Mouse (Mus musculus) embryonic fibroblast, embryonic 13.5 days (primary cell): ENCODE results near the gene Ehmt2. TPM values are rescaled to one million over a fixed set of nuclear protein-coding genes. Genes with fewer than 3 reads are reported as not detected.
A peak's percentile ranks its signal among the peaks of the same experiment; 100 is the strongest.

Experiments used
- H3K27ac ChIP-seq: 2 replicates; pipeline ENCODE4 v1.5.1; 2012; ENCODE audit warnings: low read length, control low read depth, inconsistent platforms; ENCODE audit not compliant: insufficient read depth
- H3K4me1 ChIP-seq: 2 replicates; pipeline ENCODE4 v1.6.1; 2011; ENCODE audit warnings: low read length; ENCODE audit not compliant: control insufficient read depth, insufficient read depth
- H3K4me3 ChIP-seq: 2 replicates; pipeline ENCODE4 v1.5.1; 2011; ENCODE audit warnings: mild to moderate bottlenecking, control low read depth, low read length; ENCODE audit not compliant: insufficient read depth
- CTCF ChIP-seq: IDR thresholded peaks from 2 replicates; pipeline ENCODE4 v1.5.1; 2011; ENCODE audit warnings: mild to moderate bottlenecking, control low read depth, low read length, moderate library complexity, borderline replicate concordance; ENCODE audit not compliant: insufficient read depth
- POLR2A ChIP-seq: IDR thresholded peaks from 2 replicates; pipeline ENCODE4 v1.6.1; 2011; ENCODE audit warnings: low read depth, mild to moderate bottlenecking, control low read depth, low read length, moderate library complexity
- polyA plus RNA-seq: library from polyadenylated mRNA; stranded (reverse); fragments of >200 nt; gene quantifications from 2 replicates; pipeline ENCODE4 v1.2.4, GENCODE M21; 2011; ENCODE audit warnings: low read depth; ENCODE audit not compliant: missing spikeins, insufficient read length

The Ehmt2 gene
- polyA plus RNA-seq, 1 experiment, result 94.2 TPM

GRCm38 (mm10) chr17:34917188-34917587 lies 18.9 kb downstream of the Ehmt2 start:
- no peak overlapping the region for H3K4me3 ChIP-seq
- TF ChIP-seq POLR2A (no peak), CTCF (no peak)
- no peak overlapping the region for H3K27ac ChIP-seq
- no peaks in the 10 kb centered on the region for H3K4me1 ChIP-seq

GRCm38 (mm10) chr17:34922939-34923338 lies 24.7 kb downstream of the Ehmt2 start:
- Histone ChIP-seq H3K4me3 (no peak overlapping the region), H3K27ac (no peak overlapping the region), H3K4me1 (no peaks in the 10 kb centered on the region)
- TF ChIP-seq POLR2A (no peak), CTCF (no peak)

- TF ChIP-seq CTCF (no peak), POLR2A (no peak)
- Histone ChIP-seq H3K27ac (no peak overlapping the region), H3K4me1 (no peaks in the 10 kb centered on the region), H3K4me3 (no peak overlapping the region)
These were observed 26.0 kb downstream of the Ehmt2 start for GRCm38 (mm10) chr17:34924258-34924657.

DNA sequence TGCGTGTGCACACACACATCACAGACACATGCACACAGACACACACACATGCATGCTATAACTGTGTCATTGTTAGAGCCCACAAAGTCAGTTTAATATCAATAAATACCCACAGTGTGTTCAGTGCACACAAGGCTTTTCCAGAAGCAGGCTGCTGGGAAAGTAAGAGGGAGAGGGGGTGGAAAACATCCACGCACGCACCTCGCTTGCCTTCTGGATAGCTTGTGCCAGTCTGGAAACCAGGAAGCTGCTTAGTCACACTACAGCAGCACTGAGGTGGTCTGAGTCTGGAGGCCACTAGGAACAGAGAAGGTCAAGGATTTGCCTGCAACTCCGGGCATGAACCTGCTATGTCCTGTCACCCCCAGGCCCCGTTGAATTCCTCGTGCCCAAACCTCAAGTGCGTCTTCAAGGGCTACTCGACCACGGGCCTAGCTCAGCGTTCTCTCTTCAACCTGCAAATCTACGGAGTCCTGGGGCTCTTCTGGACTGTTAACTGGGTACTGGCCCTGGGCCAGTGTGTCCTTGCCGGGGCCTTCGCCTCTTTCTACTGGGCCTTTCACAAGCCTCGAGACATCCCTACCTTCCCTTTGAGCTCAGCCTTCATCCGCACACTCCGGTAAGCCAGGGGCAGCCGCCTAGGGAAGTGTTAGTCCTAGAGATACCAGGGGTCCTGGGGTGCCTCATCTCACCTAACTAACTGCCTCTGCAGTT lies 29.2 kb downstream of the Ehmt2 start:
- no peak overlapping the region for H3K27ac ChIP-seq
- TF ChIP-seq POLR2A, result no peak
- TF ChIP-seq CTCF, result no peak
- H3K4me3 ChIP-seq, result no peak overlapping the region
- H3K4me1 ChIP-seq, result 0 out of 2 replicates have a peak, but pooled peaks cover 2% of the 10 kb centered on the region

DNA sequence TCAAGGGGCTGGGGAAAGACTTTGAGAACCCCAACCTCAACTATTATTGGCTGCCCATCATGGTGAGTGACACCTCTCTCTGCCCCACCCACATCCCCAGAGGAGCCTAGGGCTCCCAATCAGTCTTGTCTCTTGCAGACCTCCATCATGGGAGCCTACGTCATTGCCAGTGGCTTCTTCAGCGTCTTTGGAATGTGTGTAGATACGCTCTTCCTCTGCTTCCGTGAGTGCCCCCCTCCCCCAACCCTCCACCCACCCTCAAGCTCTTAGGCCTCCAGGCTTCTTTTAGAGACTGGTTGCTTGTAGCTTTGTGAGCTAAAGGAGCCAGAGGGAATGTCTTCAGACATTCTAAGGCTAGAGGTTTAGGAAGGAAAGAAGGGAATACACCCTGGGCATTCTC lies 30.6 kb downstream of the Ehmt2 start:
- Histone ChIP-seq H3K27ac (no peak overlapping the region), H3K4me1 (0 out of 2 replicates have a peak, but pooled peaks cover 2% of the 10 kb centered on the region), H3K4me3 (no peak overlapping the region)
- TF ChIP-seq CTCF (no peak), POLR2A (no peak)

GRCm38 (mm10) chr17:34931061-34931734 lies 32.9 kb downstream of the Ehmt2 start, which contains the start of gene Neu1:
Neu1 (plus strand) TSS chr17:34931253.
- Histone ChIP-seq H3K27ac (no peak within 1 kb of the TSS), H3K4me1 (0 out of 2 replicates have a peak, but pooled peaks cover 2% of the 10 kb centered on the region), H3K4me3 (peak within 1 kb of the TSS; percentile 79)
- TF ChIP-seq CTCF (peak; percentile 13; the same call in 1 of the 2 replicates), POLR2A (peak; percentile 81)

DNA sequence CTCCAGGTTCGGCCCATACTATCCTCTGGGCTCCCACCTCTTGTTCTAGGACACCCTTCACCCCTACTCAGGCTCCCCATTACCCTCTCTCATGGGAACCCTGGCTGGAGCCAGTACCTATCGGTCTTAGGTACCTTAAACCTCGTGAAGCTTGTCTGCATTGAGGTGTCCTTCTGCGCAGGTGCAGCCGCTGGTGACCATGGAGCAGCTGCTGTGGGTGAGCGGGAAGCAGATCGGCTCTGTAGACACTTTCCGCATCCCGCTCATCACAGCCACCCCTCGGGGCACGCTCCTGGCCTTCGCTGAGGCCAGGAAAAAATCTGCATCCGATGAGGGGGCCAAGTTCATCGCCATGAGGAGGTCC lies 33.4 kb downstream of the Ehmt2 start:
- H3K27ac ChIP-seq, result no peak overlapping the region
- peak overlapping the region; percentile 79 for H3K4me3 ChIP-seq
- 0 out of 2 replicates have a peak, but pooled peaks cover 2% of the 10 kb centered on the region for H3K4me1 ChIP-seq
- no peak for TF ChIP-seq CTCF
- TF ChIP-seq POLR2A, result no peak

DNA sequence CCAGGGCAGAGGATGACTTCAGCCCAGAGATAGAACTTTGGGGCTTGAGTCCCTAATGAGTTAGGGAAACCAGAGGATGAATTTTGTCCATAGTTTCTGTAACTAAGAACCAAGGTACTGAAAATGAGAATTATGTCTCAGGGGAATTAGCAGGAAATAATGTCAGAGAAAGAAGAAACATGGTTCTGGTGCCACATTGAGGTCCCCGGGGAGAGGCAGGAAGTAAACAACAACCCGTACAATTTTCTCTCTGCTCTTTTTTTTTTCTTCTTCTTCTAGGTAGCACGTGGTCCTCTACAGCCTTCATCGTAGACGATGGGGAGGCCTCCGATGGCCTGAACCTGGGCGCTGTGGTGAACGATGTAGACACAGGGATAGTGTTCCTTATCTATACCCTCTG lies 34.0 kb downstream of the Ehmt2 start:
- TF ChIP-seq POLR2A (no peak), CTCF (no peak)

DNA sequence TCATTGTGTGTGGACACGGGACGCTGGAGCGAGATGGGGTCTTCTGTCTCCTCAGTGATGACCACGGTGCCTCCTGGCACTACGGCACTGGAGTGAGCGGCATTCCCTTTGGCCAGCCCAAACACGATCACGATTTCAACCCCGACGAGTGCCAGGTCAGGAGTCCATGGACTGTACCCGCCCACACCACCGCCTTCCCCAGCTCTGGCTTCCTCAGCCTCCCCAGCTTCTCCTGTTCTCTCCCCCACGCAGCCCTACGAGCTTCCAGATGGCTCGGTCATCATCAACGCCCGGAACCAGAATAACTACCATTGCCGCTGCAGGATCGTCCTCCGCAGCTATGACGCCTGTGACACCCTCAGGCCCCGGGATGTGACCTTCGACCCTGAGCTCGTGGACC lies 35.8 kb downstream of the Ehmt2 start:
- no peak overlapping the region for H3K27ac ChIP-seq
- no peak for TF ChIP-seq CTCF
- no peak for TF ChIP-seq POLR2A

More for the DNA sequence above, 34.0 kb downstream of the Ehmt2 start:
- 0 out of 2 replicates have a peak, but pooled peaks cover 2% of the 10 kb centered on the region for H3K4me1 ChIP-seq
- no peak overlapping the region for H3K27ac ChIP-seq
- H3K4me3 ChIP-seq, result peak overlapping the region; percentile 79

GRCm38 (mm10) chr17:34934830-34935229 lies 36.6 kb downstream of the Ehmt2 start:
- Histone ChIP-seq H3K4me3 (no peak overlapping the region), H3K27ac (no peak overlapping the region), H3K4me1 (0 out of 2 replicates have a peak, but pooled peaks cover 2% of the 10 kb centered on the region)
- TF ChIP-seq POLR2A (no peak), CTCF (no peak)

More for the DNA sequence above, 35.8 kb downstream of the Ehmt2 start:
- H3K4me3 ChIP-seq, result no peak overlapping the region
- H3K4me1 ChIP-seq, result 0 out of 2 replicates have a peak, but pooled peaks cover 2% of the 10 kb centered on the region
